Mouse (Mus musculus) embryo, embryonic 10 days (tissue): ENCODE data around the gene Gm8005.
"Not testable (repeated sequence)": the region's sequence is repeated elsewhere in the genome, so short reads cannot be mapped to it uniquely, and the experiment has no call there.

Experiments used
- DNase-seq: peaks from one replicate; pipeline ENCODE4 v3.0.0-alpha.2; 2015; ENCODE audit warnings: low spot score

The Gm8005 gene

GRCm38 (mm10) chr14:42439573-42439972, at the start of gene Gm8005:
Gm8005 (minus strand) TSS chr14:42439673.
- DNase-seq = not testable (repeated sequence)

GRCm38 (mm10) chr14:42463581-42463980, 24.1 kb upstream of the Gm8005 start, which contains the start of gene Gm8011:
Gm8011 (plus strand) TSS chr14:42463881.
- DNase-seq = not testable (repeated sequence)
